Mouse (Mus musculus): ENCODE measurements at regions not wholly inside any gene's neighbourhood (a gene's known extent, or its start where the extent isn't known, plus 50 kb on each side); places are given as distances from the start of the nearest gene placed in this dataset.

DNA sequence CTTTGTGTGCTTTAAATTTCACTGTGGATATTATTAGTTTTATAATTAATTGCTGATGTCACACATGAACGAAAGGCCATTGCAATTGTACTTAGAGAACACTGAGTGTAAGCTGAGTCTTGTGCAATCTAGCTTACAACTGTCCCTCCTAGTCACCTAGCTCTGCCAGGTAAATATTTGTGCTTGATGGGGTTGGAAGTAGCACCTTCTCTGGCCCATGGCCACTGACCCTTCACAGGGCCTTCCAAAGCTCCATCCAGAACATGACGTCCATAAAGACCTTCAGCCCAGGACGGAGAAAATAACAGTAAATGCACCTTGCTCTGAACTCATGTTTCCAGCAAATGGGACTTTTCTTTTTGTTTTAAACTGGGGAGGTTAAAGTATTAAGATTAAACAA, 576.0 kb downstream of the Nedd1 start:
- no peak overlapping the region for H3K27ac ChIP-seq (ENCODE audit: insufficient read depth, low read length)

GRCm38 (mm10) chr10:92135521-92135920, 586.7 kb downstream of the Nedd1 start:
- Histone ChIP-seq H3K27ac (ENCODE audit: insufficient read depth, low read length) (no peak overlapping the region), H3K4me3 (ENCODE audit: insufficient read depth, low read length) (no peak overlapping the region), H3K4me1 (ENCODE audit: control insufficient read depth, insufficient read depth, low read length) (peaks cover 2% of the 10 kb centered on the region; the same call in 1 of the 2 replicates)
- TF ChIP-seq POLR2A (IDR thresholded peaks at IDR 0.05; ENCODE audit: low read depth, low read length) = no peak
- no peak for TF ChIP-seq CTCF (IDR thresholded peaks at IDR 0.05; ENCODE audit: borderline replicate concordance, insufficient read depth, low read length)

More for the DNA sequence above, 576.0 kb downstream of the Nedd1 start:
- Histone ChIP-seq H3K4me1 (ENCODE audit: control insufficient read depth, insufficient read depth, low read length) (no peaks in the 10 kb centered on the region), H3K4me3 (ENCODE audit: insufficient read depth, low read length) (no peak overlapping the region)
- TF ChIP-seq POLR2A (IDR thresholded peaks at IDR 0.05; ENCODE audit: low read depth, low read length) (no peak), CTCF (IDR thresholded peaks at IDR 0.05; ENCODE audit: borderline replicate concordance, insufficient read depth, low read length) (no peak)

GRCm38 (mm10) chr10:92112790-92113189, 609.4 kb downstream of the Nedd1 start:
- Histone ChIP-seq H3K27ac (ENCODE audit: insufficient read depth, low read length) (no peak overlapping the region), H3K4me3 (ENCODE audit: insufficient read depth, low read length) (no peak overlapping the region), H3K4me1 (ENCODE audit: control insufficient read depth, insufficient read depth, low read length) (no peaks in the 10 kb centered on the region)
- TF ChIP-seq POLR2A (IDR thresholded peaks at IDR 0.05; ENCODE audit: low read depth, low read length) (no peak), CTCF (IDR thresholded peaks at IDR 0.05; ENCODE audit: borderline replicate concordance, insufficient read depth, low read length) (no peak)

DNA sequence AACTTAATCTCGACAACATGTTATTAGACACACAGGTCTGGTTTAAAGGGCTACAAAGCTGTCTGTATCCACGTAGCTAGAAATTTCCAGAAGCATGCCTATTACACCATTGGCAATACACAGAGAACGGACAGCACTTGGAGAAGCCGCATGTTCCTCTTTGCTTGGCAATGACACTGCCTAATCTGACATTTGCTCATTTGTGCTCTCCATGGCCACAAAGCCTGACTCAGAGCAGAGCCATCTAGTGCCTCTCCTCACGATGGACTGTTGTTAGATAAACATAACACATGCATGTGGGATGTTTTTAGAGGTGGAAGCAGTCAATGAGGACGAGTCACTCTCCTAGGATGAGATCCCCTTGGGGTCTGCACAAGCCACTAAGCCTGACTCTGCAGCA, 615.9 kb downstream of the Nedd1 start:
- no peaks in the 10 kb centered on the region for H3K4me1 ChIP-seq (ENCODE audit: control insufficient read depth, insufficient read depth, low read length)
- no peak for TF ChIP-seq CTCF (IDR thresholded peaks at IDR 0.05; ENCODE audit: borderline replicate concordance, insufficient read depth, low read length)
- TF ChIP-seq POLR2A (IDR thresholded peaks at IDR 0.05; ENCODE audit: low read depth, low read length) = no peak
- no peak overlapping the region for H3K4me3 ChIP-seq (ENCODE audit: insufficient read depth, low read length)
- no peak overlapping the region for H3K27ac ChIP-seq (ENCODE audit: insufficient read depth, low read length)

GRCm38 (mm10) chr10:92103887-92104286, 618.3 kb downstream of the Nedd1 start:
- H3K27ac ChIP-seq (ENCODE audit: insufficient read depth, low read length) = no peak overlapping the region
- no peaks in the 10 kb centered on the region for H3K4me1 ChIP-seq (ENCODE audit: control insufficient read depth, insufficient read depth, low read length)
- H3K4me3 ChIP-seq (ENCODE audit: insufficient read depth, low read length) = no peak overlapping the region
- TF ChIP-seq CTCF (IDR thresholded peaks at IDR 0.05; ENCODE audit: borderline replicate concordance, insufficient read depth, low read length) (no peak), POLR2A (IDR thresholded peaks at IDR 0.05; ENCODE audit: low read depth, low read length) (no peak)

- TF ChIP-seq POLR2A (IDR thresholded peaks at IDR 0.05; ENCODE audit: low read depth, low read length) (no peak), CTCF (IDR thresholded peaks at IDR 0.05; ENCODE audit: borderline replicate concordance, insufficient read depth, low read length) (no peak)
- no peak overlapping the region for H3K4me3 ChIP-seq (ENCODE audit: insufficient read depth, low read length)
- no peak overlapping the region for H3K27ac ChIP-seq (ENCODE audit: insufficient read depth, low read length)
- H3K4me1 ChIP-seq (ENCODE audit: control insufficient read depth, insufficient read depth, low read length) = no peaks in the 10 kb centered on the region; the same call in 1 of the 2 replicates
Measured at GRCm38 (mm10) chr10:92102755-92103154, 619.5 kb downstream of the Nedd1 start.

- H3K27ac ChIP-seq (ENCODE audit: insufficient read depth, low read length) = no peak overlapping the region; the same call in 1 of the 2 replicates
- H3K4me1 ChIP-seq (ENCODE audit: control insufficient read depth, insufficient read depth, low read length) = no peaks in the 10 kb centered on the region; the same call in none of the 2 replicates
- H3K4me3 ChIP-seq (ENCODE audit: insufficient read depth, low read length) = no peak overlapping the region
- TF ChIP-seq CTCF (IDR thresholded peaks at IDR 0.05; ENCODE audit: borderline replicate concordance, insufficient read depth, low read length) = no peak
- no peak for TF ChIP-seq POLR2A (IDR thresholded peaks at IDR 0.05; ENCODE audit: low read depth, low read length)
Measured at GRCm38 (mm10) chr10:92097562-92097961, 624.7 kb downstream of the Nedd1 start.

DNA sequence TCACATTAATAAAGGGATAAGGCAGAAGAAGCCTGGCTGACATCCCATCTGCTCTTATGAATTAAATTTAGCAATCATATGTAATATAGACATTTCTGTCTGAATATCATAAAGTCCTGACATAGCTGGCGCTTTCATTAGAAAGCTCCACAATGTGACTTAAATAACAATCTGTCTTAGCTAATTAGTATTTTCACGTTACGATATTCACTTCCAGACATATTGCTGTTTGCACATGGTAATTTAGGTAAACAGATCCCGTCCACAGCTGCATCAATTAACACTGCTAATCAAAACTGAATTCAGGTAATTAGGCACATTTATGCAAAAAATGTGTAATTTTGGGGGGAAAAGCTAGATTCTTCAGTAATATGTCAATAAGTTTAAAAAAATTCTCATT, 625.1 kb downstream of the Nedd1 start:
- H3K4me1 ChIP-seq (ENCODE audit: control insufficient read depth, insufficient read depth, low read length) = no peaks in the 10 kb centered on the region; the same call in none of the 2 replicates
- no peak overlapping the region for H3K4me3 ChIP-seq (ENCODE audit: insufficient read depth, low read length)
- H3K27ac ChIP-seq (ENCODE audit: insufficient read depth, low read length) = no peak overlapping the region
- TF ChIP-seq POLR2A (IDR thresholded peaks at IDR 0.05; ENCODE audit: low read depth, low read length) = no peak
- no peak for TF ChIP-seq CTCF (IDR thresholded peaks at IDR 0.05; ENCODE audit: borderline replicate concordance, insufficient read depth, low read length)

DNA sequence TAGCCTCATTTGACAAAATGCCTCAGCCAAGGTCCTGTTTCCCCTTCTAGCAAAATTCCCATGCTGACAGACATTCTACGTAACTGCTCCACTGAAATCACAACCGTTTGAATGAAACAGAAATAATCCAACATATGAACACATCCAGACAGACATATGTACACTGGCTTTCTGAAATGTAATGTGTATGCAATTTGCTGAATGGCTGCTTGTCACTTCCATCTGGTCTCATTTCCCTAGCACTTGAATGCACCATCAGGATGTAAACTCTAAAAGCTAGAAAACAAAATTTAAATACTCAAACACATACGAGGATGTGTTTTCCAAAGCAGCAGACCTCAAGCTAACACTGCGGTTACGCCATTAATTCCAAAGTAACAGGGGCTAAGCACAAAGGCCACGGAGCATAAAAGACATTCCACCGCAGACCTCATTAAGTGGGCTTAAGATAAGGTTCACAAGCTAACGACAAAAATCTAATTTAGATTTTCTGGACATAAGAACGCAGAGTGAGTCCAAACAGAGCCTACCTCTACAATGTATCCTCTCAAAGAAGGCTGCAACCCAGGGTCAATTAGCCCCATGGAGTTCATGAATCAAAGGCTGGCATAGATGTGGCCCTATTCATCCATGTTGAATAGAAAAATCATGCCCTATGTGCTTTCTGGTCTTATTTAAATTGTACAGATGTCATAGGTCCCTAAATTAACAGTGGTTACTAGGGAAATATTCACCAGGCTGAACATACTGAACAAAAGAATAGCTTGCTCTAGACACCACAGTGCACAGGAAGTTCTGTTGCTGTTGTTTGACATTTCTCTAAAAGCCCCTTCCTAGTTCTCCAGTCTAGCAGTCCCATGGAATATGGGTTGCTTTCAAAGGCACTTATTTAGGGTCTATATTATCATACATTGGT, 630.5 kb downstream of the Nedd1 start:
- Histone ChIP-seq H3K4me3 (ENCODE audit: insufficient read depth, low read length) (no peak overlapping the region), H3K27ac (ENCODE audit: insufficient read depth, low read length) (no peak overlapping the region), H3K4me1 (ENCODE audit: control insufficient read depth, insufficient read depth, low read length) (no peaks in the 10 kb centered on the region)
- TF ChIP-seq CTCF (IDR thresholded peaks at IDR 0.05; ENCODE audit: borderline replicate concordance, insufficient read depth, low read length) (no peak), POLR2A (IDR thresholded peaks at IDR 0.05; ENCODE audit: low read depth, low read length) (no peak)

GRCm38 (mm10) chr10:92082111-92082510, 640.1 kb downstream of the Nedd1 start:
- H3K4me3 ChIP-seq (ENCODE audit: insufficient read depth, low read length) = no peak overlapping the region
- H3K4me1 ChIP-seq (ENCODE audit: control insufficient read depth, insufficient read depth, low read length) = no peaks in the 10 kb centered on the region
- H3K27ac ChIP-seq (ENCODE audit: insufficient read depth, low read length) = no peak overlapping the region
- TF ChIP-seq CTCF (IDR thresholded peaks at IDR 0.05; ENCODE audit: borderline replicate concordance, insufficient read depth, low read length) = no peak
- TF ChIP-seq POLR2A (IDR thresholded peaks at IDR 0.05; ENCODE audit: low read depth, low read length) = no peak
